Mouse (Mus musculus) G1E (cell line): ENCODE results near the gene Tsx.
"Not testable (repeated sequence)": the region's sequence is repeated elsewhere in the genome, so short reads cannot be mapped to it uniquely, and the experiment has no call there.

Experiments
- CTCF ChIP-seq: IDR thresholded peaks from 2 replicates; pipeline ENCODE4 v1.5.1; 2012; ENCODE audit warnings: low read depth, low read length, inconsistent platforms, mixed read lengths
- GATA1 ChIP-seq: IDR thresholded peaks from 2 replicates; pipeline ENCODE4 v1.6.1; 2012; ENCODE audit warnings: borderline replicate concordance, low read length, inconsistent platforms, mixed read lengths
- GATA2 ChIP-seq: IDR thresholded peaks from 2 replicates; pipeline ENCODE4 v1.6.1; 2012; ENCODE audit warnings: low read depth, low read length, inconsistent platforms, borderline replicate concordance
- TAL1 ChIP-seq: conservative IDR thresholded peaks from 2 replicates; pipeline ENCODE4 v1.6.1; 2012; ENCODE audit warnings: low read depth, low read length, inconsistent platforms, mixed read lengths

DNA sequence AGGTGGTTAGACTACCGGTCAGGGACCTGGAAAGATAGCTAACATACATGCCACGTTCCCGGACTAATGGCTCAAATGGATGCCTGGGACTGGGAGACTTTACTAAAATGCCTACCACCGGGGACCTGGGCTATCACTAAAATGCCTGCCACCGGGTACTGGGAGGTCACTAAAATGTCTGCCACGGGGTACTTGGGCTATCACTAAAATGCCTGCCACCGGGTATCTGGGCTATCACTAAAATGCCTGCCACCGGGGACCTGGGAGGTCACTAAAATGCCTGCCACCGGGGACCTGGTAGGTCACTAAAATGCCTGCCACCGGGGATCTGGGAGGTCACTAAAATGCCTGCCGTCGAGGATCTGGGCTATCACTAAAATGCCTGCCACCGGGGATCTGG, 34.2 kb downstream of the Tsx start:
- not testable (repeated sequence) for TF ChIP-seq CTCF, GATA1, TAL1, GATA2
